Mouse (Mus musculus) right cerebral cortex, postnatal 14 days (tissue): ENCODE measurements around the gene Cc2d1b.
A peak's percentile ranks its signal among the peaks of the same experiment; 100 is the strongest.

Experiments used
- DNase-seq: peaks from one replicate; pipeline ENCODE4 v3.0.0; 2022

Cc2d1b gene

DNA sequence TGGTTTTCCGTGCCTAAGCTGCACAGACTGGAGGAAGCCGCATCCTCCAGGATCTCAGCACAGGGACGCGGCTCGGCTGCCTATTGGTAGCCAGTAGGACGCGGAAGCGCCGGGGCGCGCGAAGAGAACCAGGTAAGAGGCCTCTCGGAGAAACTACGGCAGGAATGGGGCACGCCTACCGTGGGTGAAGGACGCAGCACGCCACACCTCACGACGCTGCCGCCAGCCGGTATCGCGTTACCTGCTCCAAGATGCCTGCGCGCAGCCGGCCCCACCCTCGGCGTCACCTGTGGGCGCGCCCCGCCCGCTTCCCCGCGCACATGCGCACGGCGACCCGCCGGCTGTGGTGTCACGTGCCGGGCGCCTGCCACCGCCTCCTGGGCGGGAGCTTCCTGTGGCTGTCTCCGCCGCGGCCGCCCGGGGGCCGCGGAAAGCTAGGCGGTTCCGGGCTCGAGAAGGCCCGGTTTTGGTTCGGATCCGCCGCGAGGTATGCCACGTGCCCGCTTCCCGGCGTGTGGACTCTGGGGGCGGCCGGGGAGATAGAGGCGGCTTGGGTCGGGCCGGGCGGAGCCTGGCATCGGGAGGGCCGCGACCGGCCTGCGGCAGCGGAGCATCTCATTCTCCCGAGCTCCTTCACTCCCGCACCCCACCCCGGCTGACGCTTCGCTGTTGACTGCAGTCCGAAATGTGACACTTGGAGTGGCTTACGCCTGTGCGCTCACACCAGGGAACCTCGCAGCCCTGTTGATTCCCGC lies at the start of gene Cc2d1b:
Gene Cc2d1b (plus strand): TSS at position 354 of the 755 bp plus-strand sequence.
- peak; percentile 91 for DNase-seq

DNA sequence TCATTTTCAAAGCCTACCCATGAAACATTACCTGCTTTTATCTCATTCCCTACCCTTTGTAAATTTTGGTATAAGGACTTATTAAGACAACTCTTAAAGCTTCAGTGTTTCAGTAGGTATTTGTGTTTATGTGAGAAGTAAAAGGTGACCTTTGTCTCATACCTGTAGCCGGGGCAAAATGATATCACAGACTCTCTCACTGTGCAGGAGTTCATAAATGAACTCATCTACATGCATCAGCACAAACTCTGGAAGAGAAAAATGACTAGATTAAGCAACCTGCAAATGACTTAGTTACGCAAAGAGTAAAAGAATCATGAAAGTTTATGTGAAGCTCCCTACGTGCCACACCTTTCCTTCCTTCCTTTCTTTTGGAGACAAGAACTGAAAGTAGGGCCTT lies 47.1 kb upstream of the Cc2d1b start:
- no peak for DNase-seq

DNA sequence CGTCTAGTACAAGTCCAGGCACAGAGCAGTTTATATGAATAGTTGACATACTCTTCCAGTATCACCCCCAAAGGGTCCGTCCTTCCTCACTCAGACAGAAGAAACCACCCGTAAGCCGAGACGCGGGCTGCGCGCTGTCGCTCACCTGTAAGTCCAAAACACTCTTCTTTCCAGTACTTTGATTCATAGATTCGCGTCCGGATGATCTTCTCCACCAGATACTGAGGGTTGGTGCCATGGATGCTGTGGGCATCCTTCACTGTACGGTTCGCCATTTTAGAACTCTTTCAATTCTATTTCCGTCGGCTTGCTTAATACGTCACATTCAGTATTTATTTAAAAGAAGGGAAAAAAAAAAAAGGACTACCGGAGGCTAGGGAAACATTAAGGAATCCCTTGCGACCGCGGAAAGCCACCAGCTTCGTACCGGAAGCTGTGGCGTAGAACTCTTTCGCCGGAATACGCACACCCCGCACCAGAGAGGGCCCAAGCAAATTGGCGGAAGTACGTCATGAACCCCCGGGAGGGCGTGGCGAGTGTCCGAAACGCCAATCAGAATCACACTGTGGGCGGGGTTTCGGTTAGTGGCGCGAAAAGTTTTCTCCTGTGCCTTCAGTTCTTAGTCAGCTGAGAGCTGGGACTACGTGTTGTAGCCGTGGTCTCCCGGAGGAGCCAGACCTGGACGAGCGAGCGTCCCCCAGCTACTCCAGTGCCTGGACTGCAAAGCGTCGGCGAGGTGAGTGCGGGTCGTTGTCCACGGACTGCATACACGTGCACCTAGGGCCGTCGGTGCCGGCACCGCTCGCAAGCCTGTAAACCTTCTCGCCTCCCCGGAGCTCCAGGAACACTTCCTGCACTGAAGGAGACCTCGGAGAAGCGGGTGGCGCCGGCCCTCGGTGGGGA lies 40.6 kb upstream of the Cc2d1b start, which contains the start of the genes Prpf38a and Orc1:
Gene Prpf38a (minus strand): TSS at position 497 of the 903 bp plus-strand sequence.
Gene Orc1 (plus strand): TSS at position 584 of the 903 bp plus-strand sequence.
- peak; percentile 95 for DNase-seq

DNA sequence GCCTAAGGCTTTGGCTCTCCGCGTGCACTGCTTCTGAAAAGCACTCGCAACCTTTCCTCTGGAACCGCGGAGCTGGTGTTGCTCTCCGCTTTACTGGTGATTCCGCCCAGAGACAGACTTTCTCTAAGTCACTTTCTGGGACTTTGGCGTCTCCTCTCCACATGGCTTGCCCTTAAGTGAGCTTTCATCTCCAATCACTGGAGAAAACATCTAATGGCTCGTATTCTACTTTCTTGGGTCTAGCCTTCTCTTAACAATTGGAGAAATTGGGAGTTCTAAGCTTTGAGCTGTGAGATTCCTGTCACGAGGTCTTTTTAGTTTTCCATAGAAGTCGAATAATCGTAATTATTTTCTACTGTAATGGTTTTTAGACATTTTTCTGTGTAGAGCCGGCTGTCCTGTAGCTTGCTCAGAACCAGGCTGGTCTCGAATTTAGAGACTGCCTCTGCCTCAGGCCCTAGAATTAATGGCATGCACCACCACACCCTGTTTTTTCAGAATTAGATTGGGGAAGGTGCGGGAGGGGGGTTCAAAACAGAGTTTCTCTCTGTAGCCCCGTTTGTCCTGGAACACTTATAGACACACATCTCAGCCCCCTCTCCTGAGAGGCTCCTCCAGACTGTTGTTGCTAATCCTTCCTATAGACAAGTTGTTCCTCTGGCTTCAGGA lies 39.9 kb upstream of the Cc2d1b start:
- no peak for DNase-seq

DNA sequence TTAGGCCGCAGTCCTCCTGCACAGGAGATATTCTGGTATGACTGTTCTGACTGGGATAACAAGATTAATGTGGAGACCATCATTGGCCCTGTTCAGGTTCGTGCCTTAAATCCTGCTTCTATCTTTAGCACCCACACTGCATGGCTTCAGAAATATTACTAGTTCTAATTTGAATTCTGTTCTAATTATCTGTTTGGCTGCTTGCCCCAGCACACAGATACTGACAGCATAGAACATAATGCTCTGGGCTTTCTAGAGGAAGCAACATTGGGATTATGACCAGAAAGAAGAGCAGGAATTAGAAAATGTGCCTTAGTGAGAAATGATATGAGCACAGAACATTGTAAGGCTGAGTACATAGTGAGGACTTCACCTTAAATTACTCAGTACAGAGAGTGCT lies 26.4 kb upstream of the Cc2d1b start:
- DNase-seq, result no peak

DNA sequence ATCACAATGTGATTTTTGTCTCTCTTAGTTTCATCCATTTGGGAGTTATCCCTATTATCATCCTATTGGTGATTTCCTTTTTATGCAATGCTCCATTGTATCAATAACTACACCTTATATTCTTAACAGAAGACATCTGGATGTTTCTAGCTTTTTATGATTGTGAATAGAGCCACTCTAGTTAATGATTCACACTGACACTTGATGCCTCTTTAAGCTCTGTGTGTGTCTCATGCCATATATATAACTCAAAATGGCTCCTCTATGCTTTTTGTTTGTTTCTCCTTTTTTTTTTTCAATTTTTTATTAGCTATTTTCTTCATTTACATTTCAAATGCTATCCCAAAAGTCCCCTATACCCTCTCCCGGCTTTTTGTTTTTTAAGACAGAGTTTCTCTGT lies 24.0 kb upstream of the Cc2d1b start:
- DNase-seq, result no peak

DNA sequence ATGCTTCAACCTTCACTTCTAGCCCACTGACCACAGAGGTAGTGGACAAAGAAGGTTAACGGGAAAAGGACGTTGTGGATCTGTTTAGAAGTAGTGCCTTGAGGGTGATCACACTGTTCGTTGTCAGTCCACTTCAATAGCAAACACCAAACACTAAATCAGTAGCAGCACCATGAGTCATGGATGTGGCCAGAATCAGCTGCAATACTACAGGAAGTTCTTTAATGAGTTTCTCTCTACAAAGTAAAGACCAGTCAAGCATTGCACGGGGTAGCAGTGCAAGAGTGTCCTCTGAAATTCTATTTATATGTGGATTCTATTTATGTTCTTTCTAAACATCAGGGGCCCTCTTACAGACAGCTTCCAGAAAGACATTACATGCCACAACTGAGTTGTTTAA lies 21.4 kb upstream of the Cc2d1b start:
- DNase-seq, result no peak

DNA sequence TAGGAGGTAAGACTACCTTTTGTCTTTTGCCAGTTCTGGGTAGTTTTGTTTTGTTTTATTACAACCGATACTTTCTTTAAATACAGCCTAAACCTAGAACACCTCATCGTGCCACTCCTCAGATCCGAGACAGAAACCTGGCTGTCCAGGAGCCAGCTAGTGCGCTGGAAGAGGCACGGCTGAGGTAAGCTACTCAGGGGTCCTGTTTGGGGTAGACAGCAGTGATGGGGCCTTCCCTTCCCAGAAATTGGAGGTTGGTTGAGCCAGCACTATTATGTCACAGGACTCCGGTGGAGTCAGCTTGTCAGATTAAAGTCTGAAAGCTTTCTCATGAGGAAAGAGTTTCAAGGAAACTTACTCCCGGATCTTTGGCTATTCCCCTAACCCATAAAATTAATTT lies 17.9 kb upstream of the Cc2d1b start:
- DNase-seq, result no peak

DNA sequence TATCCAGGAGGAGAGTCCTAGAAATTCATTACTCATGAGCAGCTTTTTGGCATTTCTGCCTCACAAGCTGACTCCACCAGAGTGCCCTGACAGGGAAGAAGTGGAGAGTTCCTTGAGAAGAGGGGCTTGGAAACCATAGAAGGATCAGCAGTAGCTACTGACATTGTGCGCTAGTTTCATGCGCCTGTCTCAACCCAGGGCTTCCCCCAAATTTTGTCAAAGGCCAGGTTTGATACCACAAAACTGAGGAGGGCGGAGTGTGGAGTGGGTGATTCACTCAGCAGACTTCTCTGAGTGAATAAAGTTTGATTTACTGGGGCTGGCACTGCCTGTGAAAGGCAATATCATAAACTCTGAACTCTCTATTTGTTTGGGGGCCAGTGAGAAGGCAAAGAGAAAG lies 11.1 kb upstream of the Cc2d1b start:
- DNase-seq, result no peak

DNA sequence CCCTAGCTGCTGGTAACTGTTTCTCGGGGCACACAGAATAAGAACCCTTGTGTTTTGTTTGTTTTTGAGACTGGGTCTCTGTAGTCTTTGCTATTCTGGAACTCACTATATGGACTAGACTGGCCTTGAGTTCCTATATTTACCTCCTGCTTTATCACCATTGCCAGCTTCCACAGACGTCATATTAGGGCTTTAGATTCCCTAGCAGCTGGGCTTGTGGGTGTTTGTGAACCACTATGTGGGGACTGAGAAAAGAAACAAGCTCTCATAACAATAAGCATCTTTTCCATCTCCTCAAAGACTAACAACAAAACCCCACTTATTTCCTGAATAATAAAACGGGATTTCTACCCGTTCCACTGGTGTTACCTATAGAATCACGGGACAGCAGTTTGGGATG lies 8.8 kb upstream of the Cc2d1b start:
- no peak for DNase-seq

DNA sequence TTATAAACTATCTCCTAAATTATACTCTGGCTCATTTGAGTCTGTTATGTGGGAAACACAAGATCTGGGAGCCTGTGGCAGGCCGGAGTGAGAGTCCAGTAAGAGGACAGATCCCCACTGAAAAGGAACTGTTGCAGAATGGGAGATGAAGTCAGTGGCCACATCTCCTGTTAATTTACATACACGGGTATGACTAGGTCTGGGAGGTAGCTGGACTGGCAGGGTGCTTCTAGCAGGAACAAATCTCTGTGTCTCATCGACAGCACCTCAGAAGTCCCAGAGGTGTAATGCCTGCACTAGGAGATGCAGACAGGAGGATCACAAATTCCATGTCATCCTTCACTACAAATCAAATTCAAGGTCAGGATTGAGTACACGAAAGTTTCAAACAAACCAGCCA lies 1.2 kb upstream of the Cc2d1b start:
- DNase-seq, result no peak

DNA sequence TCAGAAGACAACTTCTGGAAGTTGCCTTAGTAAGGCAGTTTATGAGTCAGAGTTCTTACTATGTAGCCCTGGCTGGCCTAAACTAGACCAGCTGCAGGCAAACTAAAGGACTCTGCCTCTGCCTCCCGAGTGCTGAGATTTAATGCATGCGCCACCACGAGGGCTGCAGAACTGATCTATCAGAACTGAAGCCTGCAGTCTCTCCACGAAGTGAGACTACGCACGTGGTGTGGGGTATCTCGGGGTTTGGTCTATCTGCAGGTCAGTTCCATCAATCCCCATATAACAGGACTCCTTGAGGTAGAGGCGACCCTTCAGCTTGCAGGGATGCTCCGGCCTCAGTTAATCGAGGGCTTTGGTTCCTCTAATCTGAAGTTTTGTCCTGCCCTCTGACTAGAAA lies 575 bp upstream of the Cc2d1b start:
- no peak for DNase-seq

DNA sequence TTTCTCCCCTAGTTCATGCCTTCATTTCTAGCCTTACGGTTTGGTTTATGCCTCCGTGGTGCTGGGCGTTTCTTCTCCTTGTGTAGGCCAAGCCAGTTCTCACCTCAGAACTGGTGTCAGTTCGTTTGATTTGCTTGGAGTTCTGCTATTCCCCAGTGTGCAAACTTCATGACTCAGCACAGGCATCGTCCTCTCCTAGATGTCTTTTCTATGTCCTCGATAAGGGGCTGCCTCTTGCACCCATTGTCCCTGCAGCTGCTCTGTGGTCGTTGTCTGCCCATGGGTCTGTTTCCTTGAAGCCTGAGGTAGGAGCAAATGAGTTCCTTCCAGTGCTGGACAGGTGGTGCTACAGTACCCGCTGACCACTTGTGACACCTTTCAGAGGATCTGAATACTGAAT lies 796 bp downstream of the Cc2d1b start:
- no peak for DNase-seq

DNA sequence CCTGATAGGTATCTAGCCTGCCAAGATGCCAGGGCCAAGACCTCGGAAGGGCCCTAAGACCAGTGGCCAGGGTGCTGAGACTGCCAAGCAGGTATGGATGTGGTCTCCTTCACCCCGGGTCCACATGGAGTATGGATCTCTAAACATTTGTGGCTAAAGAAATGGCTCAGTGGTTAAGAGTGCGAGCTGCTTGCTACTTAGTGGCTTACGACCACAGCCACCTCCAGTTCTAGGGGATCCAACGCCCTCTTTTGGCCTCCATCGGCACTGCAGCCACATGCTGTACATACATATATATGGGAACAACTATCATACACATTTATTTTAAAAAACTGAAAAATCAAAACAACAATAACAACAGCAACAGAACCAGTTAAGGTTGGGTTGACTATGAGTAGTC lies 1.8 kb downstream of the Cc2d1b start:
- no peak for DNase-seq

DNA sequence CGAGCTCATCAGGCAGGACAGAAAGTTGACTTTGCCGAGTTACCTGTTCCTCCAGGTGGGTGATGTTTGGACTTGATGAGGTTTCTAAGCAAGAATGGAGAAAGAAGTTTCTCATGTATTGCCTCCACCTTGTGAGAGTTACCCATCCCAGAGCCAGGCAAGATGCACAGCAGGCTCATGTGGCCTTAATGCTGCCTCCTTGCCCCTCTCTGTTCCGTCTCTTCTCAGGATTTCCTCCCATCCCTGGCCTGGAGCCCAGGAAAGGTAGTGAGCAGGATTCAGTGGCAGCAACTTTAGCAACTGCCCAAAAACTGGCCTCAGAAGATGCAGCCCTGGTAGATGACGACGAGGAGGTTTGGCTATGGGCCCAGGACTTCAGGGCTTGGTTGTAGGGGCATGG lies 7.3 kb downstream of the Cc2d1b start:
- no peak for DNase-seq

DNA sequence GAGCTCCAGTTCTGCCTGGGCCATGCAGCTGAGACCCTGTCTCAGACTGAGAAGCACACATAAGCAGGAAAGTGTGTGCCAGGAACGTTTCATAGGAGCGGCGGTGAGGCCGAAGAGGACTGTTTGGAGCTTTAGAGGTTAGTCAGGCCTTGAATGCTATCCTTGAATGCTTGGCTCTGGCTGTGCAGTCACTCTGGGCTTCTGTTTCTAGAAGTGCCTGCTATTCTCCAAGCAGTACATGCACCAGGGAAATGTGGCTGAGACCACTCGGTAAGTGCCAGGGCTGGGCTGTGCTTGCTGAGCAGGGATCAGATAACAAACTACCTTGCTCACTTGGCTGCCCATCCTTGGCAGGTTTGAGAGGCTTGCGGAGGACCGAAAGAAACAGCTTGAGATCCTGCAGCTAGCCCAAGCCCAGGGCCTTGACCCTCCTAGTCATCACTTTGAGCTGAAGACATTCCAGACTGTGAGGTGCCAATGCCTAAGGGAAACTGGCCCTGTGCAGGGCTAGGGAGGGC lies 9.7 kb downstream of the Cc2d1b start:
- no peak for DNase-seq

DNA sequence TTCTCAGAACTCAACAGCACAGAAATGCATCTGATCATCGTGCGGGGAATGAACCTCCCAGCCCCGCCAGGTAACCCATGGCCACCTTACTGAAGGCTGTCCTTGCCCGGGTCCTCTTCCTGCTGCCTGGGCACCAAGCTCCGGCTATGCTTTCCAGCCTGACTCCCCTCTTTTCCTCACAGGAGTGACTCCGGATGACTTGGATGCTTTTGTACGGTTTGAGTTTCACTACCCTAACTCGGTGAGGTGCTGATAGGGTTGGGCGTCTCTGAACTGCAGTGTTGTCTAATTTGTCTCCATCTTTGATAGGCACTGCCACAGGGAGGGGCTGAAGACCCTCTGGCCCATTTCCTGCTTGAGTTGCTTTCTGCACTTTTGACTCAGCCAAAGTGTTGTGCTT lies 10.4 kb downstream of the Cc2d1b start:
- DNase-seq, result no peak

DNA sequence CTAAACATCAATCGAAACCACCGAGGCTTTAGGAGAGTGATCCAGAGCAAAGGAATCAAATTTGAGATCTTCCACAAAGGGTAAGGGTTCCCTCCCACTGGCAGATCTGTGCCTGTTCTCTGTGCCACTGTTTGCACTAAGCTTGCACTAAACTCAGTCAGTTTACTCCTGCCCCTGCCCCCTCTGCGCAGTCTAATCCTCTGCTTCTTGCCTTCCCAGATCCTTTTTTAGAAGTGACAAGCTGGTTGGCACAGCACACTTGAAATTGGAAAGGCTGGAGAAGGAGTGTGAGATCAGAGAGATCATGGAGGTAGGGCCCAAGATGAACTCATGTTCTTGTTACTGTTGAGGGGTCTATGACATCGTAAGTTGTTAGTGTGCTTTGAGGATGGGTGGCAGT lies 11.9 kb downstream of the Cc2d1b start:
- DNase-seq, result no peak

DNA sequence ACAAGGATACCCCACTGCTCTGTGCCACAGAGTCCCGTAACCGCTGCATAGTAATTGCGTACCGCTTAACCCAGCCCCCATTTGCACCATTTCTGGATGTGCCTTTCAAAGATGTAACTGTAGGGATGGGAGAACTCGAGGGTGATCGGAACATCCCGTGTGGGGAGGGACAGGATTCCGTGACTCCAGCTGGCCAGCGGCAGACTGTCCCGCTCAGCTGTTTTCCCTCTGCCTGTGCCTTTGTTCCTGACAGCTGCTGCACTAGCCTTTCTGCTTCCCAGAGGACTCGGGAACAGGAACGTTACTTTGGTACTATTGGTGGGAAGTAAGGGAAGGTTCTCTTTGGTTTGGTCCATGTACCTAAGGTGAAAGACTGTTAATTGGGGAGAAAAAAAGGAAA lies 14.0 kb downstream of the Cc2d1b start:
- no peak for DNase-seq

DNA sequence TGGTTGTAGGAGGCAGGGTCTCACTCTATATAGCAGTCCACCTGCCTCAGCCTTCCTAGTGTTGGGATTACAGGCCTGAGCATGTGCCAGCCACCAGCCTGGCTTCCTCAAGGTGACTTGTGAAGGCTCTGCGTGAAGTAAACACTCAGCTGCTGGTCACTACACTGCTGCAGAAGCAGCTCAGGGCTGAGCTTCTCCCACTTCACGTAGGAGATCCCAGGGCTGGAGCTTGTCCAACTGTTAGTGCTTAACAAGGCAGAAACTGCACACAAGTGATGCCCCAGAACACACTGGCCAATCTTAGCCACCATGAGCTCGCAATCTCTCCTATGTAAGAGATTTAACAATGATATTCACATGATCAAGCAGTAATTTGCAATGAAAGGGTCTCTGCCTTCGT lies 15.0 kb downstream of the Cc2d1b start:
- no peak for DNase-seq

DNA sequence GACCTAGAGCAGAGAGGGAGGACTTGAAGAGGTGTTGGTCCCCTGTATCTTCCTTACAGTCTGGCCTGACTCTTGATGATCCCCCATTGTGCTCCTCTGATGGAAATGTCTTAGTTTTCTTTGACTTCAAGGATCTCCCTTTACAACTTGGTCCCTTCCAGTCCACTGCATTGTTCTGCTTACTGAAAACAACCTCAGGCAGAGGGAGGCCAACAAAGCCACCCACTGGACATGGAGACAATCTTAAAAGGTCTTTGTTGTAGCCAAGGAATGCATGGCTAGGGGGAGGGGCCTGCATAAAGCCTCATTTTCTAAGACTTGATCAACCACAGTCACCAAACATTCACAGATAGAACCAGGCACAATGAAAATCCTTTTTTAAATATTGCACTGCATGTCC lies 15.4 kb downstream of the Cc2d1b start:
- DNase-seq, result no peak

DNA sequence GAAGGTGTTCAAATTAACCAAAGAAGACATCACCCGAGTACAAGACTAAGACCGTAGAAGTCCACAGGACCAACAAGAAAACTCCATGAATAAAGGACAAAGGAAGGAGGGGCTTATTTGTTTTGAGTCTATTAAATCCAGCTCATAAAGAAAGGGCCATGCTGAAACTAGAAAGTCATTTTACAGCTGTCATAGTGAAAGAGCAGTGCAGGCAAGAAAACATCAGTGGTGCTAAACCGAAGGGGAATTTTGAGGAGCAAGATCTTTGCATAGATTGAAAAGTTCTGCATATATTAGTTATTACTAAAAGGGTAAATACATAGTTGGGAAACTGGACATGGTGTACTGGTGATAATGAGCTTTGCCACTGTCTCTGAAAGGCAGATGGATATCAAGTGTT lies 18.0 kb downstream of the Cc2d1b start:
- DNase-seq, result no peak

DNA sequence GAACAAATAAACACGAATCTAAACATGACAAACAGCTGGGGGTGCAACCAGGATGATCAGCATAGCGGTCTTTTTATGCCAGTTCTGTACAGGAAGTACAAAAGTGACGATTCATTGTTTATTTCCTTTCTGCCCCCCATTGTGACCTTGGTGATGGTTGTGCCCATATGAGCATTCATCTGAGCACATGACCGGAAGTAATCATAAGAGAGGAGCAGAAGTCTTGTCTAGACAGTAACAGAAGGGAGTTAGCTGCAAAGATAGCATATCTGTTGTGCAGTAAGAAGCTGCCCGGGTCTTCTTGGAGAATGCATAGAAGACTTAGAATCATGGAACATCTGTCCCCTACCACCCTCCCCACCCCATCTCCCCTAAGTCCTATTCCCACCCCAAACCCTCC lies 19.0 kb downstream of the Cc2d1b start:
- no peak for DNase-seq
